Mouse (Mus musculus): ENCODE measurements at regions not wholly inside any gene's neighbourhood (a gene's known extent, or its start where the extent isn't known, plus 50 kb on each side); places are given as distances from the start of the nearest gene placed in this dataset.

DNA sequence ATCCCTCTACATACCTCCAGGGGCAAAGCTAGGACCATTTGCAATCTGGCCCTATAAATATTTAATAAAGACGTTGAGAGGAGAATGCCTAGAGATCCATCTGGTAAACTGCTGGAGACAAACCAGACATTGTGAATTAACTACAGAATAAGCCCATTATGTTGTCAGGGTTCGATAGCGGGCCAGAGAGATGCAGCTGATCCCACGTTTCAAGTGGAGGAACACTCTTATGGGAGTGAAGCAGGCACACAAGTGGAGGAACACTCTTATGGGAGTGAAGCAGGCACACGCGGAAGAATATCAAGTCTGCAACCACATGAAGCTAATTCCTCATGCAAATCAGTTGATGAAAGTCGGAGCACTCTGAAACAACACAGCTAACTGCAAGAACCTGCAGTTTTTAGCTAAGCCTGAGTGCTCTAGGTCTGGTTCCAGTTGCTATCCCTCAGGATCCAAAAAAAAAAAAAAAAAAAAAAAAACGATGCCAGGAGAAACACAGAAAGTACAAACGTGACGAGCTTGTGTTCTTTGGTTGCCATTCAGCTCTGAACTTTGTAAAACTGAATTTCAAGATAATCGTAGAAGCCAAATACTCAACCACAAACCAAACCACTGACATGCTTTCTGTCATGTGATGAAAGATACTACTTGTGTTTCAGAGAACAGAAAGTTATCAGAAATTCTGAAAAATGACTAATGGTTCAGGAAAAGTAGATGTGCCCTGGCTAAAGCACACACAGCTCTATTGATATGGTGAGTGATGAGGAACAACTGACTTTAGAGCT lies 684.6 kb upstream of the Cited2 start:
- no peak for ATAC-seq (ENCODE audit: extremely low read depth, insufficient number of reproducible peaks, low FRiP score, low TSS enrichment)
- Histone ChIP-seq H3K4me3 (no peak overlapping the region), H3K9me3 (no peaks in the 10 kb centered on the region), H3K27ac (replicated peaks) (no peak overlapping the region), H3K36me3 (no peaks in the 10 kb centered on the region), H3K4me1 (peaks cover 7% of the 10 kb centered on the region), H3K4me2 (no peak overlapping the region), H3K27me3 (replicated peaks) (no peaks in the 10 kb centered on the region), H3K9ac (no peak overlapping the region)
- 67% methylated on average over 11 of the region's 11 CpGs for WGBS

DNA sequence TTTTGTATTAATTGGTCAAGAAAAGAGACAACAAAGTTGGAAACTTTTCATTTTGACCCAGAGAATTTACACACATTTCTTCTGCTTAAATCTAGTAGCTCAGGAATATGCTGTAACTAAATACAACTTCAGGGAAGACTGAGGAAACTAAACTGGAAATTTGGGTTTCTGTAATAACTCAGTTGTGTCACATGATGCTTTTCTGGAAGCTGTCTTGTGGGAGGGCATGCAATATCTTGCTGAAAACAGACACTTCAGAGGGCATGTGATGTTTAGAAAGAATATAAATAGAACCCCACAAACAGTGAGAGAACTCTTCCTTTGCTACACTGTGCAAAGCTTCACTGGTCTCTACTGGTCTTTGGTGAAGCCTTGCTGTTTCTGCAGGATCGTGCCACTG lies 680.9 kb upstream of the Cited2 start:
- no peak for ATAC-seq (ENCODE audit: extremely low read depth, insufficient number of reproducible peaks, low FRiP score, low TSS enrichment)
- H3K4me3 ChIP-seq, result no peak overlapping the region
- no peak overlapping the region for H3K9ac ChIP-seq
- H3K9me3 ChIP-seq, result no peaks in the 10 kb centered on the region
- WGBS, result 74% methylated on average over 1 of the region's 1 CpGs
- H3K36me3 ChIP-seq, result no peaks in the 10 kb centered on the region
- no peak overlapping the region for H3K4me2 ChIP-seq
- H3K27me3 ChIP-seq (replicated peaks), result no peaks in the 10 kb centered on the region
- H3K27ac ChIP-seq (replicated peaks), result no peak overlapping the region
- H3K4me1 ChIP-seq, result no peaks in the 10 kb centered on the region

DNA sequence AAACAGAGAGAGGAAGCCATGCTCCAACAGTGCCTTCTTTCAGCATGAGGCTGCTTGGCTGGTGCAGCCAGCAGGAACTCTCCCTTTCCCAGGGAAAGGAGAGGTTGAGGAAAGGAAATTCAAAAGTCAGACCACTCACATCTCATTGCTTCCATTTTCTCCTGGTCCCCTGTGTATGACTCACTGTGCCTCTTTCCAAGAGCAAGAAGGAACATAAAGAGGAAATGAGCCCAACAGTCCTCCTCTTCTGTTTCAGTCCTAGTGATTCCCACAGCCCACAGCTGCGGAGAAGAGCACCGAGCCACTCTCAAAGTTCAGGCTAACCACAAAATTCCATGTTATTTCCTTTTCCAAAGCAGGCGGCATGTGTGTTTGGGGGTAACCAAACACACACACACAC lies 680.0 kb upstream of the Cited2 start:
- Histone ChIP-seq H3K36me3 (no peaks in the 10 kb centered on the region), H3K4me1 (no peaks in the 10 kb centered on the region), H3K27me3 (replicated peaks) (no peaks in the 10 kb centered on the region), H3K27ac (replicated peaks) (no peak overlapping the region), H3K4me3 (no peak overlapping the region), H3K9ac (no peak overlapping the region), H3K4me2 (no peak overlapping the region), H3K9me3 (no peaks in the 10 kb centered on the region)
- no peak for ATAC-seq (ENCODE audit: extremely low read depth, insufficient number of reproducible peaks, low FRiP score, low TSS enrichment)
- WGBS, result 82% methylated on average over 3 of the region's 3 CpGs

DNA sequence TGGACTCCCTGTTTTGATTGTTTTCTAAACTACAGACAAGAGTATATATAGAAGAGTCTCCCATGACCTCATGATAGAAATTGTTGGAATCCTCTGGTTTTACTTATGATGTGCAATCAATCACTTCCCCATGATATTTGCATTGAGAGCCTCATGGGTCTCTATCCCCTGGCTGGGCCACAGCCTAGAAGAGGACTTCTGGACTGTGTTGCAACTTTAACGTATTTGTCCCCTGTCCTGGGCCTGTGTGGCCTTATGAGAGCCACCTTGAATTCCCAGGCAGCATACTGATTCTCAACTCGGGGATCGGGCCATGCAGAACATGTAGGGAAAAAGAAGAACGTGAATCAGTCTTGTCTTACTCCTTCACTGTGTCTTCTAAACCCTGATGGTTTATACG lies 676.3 kb upstream of the Cited2 start:
- Histone ChIP-seq H3K9me3 (0 out of 2 replicates have a peak, but pooled peaks cover 6% of the 10 kb centered on the region), H3K27me3 (replicated peaks) (no peaks in the 10 kb centered on the region), H3K4me2 (no peak overlapping the region), H3K9ac (no peak overlapping the region), H3K4me1 (no peaks in the 10 kb centered on the region), H3K4me3 (no peak overlapping the region), H3K36me3 (no peaks in the 10 kb centered on the region), H3K27ac (replicated peaks) (no peak overlapping the region)
- ATAC-seq (ENCODE audit: extremely low read depth, insufficient number of reproducible peaks, low FRiP score, low TSS enrichment), result no peak
- 80% methylated on average over 5 of the region's 5 CpGs for WGBS

DNA sequence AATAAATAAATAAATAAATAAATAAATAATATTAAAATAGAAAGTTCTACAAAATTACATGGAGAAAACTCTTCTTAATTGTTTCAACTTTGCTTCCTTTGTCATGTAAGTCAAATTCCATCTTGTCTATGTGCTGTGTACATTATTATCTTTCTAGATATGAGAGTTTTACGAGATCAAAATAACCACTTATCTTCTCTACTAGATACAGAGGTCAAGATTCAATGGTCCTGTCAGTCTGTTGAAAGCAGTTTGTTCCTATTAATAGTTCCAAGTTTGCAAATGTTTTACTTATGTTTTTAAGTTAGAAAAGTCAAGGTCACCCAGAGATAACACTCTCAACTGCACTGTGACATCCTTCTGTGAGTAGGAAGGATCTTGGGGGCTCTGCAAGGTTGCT lies 650.1 kb upstream of the Cited2 start:
- H3K36me3 ChIP-seq, result no peaks in the 10 kb centered on the region
- H3K4me1 ChIP-seq, result peaks cover 24% of the 10 kb centered on the region
- H3K9me3 ChIP-seq, result no peaks in the 10 kb centered on the region
- no peak overlapping the region for H3K9ac ChIP-seq
- H3K27me3 ChIP-seq (replicated peaks), result no peaks in the 10 kb centered on the region
- ATAC-seq (ENCODE audit: extremely low read depth, insufficient number of reproducible peaks, low FRiP score, low TSS enrichment), result no peak
- no peak overlapping the region for H3K4me3 ChIP-seq
- peak overlapping the region; percentile 40 for H3K27ac ChIP-seq (replicated peaks)
- 33% methylated on average over 1 of the region's 1 CpGs for WGBS
- no peak overlapping the region for H3K4me2 ChIP-seq

DNA sequence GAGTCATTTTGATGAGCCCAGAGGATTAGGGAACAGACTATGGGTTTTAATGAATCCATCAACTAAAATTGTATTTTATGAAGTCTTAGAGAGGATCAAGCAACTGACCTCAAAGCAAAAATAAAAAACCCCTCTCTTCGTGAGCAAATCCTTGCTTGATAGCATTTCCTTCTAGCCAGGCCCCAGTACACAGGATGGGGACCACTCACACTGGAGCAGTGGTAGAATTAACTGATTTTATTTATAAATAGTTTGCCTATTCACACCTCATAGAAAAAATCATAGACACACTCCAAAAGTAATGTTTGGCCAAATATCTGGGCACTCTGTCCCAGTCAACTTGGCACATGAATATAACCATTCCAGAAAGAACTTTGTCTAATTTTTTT lies 649.0 kb upstream of the Cited2 start:
- 0 out of 2 replicates have a peak overlapping the region, but pooled peaks have one; percentile 40 for H3K27ac ChIP-seq (replicated peaks)
- peaks cover 24% of the 10 kb centered on the region for H3K4me1 ChIP-seq
- H3K27me3 ChIP-seq (replicated peaks), result no peaks in the 10 kb centered on the region
- WGBS, result 73% methylated on average over 1 of the region's 1 CpGs
- H3K4me3 ChIP-seq, result no peak overlapping the region
- H3K9ac ChIP-seq, result no peak overlapping the region
- no peak for ATAC-seq (ENCODE audit: extremely low read depth, insufficient number of reproducible peaks, low FRiP score, low TSS enrichment)
- H3K9me3 ChIP-seq, result no peaks in the 10 kb centered on the region
- H3K4me2 ChIP-seq, result no peak overlapping the region
- H3K36me3 ChIP-seq, result no peaks in the 10 kb centered on the region

DNA sequence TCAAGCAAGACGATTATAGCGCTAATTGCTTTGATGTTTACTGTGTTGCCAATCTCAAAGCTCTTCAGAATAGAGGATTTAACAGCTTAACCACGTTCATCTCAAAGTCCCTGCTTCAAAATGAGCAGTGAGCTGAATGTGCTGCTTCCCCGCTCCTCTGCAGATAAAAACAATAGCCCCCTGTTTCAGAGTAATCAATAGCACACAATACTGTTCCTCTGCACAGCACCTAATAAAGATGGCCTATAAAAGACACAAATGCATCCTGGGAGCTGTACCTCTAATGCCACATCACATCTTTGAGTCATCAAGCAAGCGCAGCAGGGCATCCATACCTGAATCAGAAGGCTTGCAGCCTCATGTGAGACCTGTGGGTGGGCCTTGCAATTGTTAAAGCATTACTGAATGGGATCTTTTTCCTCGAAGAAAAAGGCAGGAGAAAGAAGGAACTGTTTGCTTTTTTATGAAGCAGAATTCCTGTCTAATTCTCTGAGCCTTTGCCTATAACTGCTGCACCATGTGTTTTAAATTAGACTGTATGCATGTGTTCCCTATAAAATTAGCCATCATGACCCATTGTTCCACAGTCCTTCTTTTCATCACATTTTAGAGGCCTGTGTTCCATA lies 648.5 kb upstream of the Cited2 start:
- peaks cover 24% of the 10 kb centered on the region for H3K4me1 ChIP-seq
- no peak overlapping the region for H3K27ac ChIP-seq (replicated peaks)
- 70% methylated on average over 6 of the region's 6 CpGs for WGBS
- H3K36me3 ChIP-seq, result no peaks in the 10 kb centered on the region
- no peak overlapping the region for H3K4me3 ChIP-seq
- no peaks in the 10 kb centered on the region for H3K9me3 ChIP-seq
- no peak overlapping the region for H3K4me2 ChIP-seq
- no peaks in the 10 kb centered on the region for H3K27me3 ChIP-seq (replicated peaks)
- no peak overlapping the region for H3K9ac ChIP-seq
- no peak for ATAC-seq (ENCODE audit: extremely low read depth, insufficient number of reproducible peaks, low FRiP score, low TSS enrichment)

DNA sequence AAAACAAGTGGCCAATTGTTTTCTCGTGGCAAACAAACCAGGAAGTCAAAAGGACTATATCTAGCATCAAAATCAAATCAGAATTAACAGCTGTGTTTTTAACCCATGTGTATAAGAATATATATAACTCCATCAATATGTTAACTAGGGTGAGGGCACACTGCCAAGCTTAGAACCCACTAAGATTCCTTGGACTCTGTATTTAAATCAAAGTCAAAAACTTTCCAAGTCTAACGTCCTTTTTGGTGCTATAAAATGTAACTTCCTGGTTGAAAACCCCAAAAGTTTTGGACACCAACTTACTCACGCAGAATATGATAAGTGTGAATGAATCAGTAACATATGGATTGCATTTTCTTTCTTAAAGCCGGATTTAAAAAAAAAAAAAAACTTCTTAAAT lies 647.9 kb upstream of the Cited2 start:
- Histone ChIP-seq H3K4me1 (peaks cover 24% of the 10 kb centered on the region), H3K4me2 (no peak overlapping the region), H3K9me3 (no peaks in the 10 kb centered on the region), H3K36me3 (no peaks in the 10 kb centered on the region), H3K4me3 (no peak overlapping the region), H3K9ac (no peak overlapping the region), H3K27ac (replicated peaks) (no peak overlapping the region), H3K27me3 (replicated peaks) (no peaks in the 10 kb centered on the region)
- ATAC-seq (ENCODE audit: extremely low read depth, insufficient number of reproducible peaks, low FRiP score, low TSS enrichment), result no peak
- WGBS, result 66% methylated on average over 4 of the region's 4 CpGs

DNA sequence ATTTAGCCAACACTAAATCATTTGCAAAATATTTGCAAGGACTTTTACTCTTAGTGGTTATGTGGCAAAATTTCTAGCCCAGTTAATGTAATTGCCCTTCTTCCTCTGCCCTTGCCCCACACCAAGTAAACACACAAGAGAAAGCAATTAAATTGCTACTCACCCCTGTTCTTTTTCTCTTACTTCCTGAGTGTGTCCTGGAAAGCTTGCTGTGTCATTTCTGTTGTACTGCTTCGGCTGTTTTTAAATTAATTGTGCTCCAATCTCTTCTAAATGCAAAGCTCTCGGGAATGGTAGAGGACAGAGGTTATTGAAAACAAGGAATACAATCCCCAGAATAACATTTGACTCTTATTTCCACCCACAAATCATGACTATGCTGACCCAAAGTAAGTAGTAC lies 647.4 kb upstream of the Cited2 start:
- no peak overlapping the region for H3K9ac ChIP-seq
- H3K27ac ChIP-seq (replicated peaks), result no peak overlapping the region
- H3K4me3 ChIP-seq, result no peak overlapping the region
- H3K4me1 ChIP-seq, result peaks cover 24% of the 10 kb centered on the region
- no peaks in the 10 kb centered on the region for H3K27me3 ChIP-seq (replicated peaks)
- no peaks in the 10 kb centered on the region for H3K36me3 ChIP-seq
- H3K4me2 ChIP-seq, result no peak overlapping the region
- 54% methylated on average over 2 of the region's 2 CpGs for WGBS
- no peaks in the 10 kb centered on the region for H3K9me3 ChIP-seq
- no peak for ATAC-seq (ENCODE audit: extremely low read depth, insufficient number of reproducible peaks, low FRiP score, low TSS enrichment)

DNA sequence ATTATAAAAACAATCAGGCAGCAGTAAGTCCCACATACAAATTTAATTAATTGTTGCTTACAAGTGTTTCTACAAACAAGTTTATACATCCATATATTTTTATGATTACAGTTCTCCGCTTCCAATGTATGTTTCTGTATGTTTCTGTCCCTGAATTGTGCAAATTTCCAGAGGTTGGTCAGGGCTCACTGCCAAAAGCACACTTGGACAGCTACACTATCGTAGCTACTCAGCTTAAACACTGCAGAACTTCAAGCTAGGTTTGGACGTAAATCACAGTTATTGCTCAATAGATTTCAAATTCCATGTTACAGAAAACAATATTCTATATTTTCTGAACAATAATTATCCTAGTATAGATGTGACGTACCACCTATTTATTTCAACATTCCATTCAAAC lies 646.8 kb upstream of the Cited2 start:
- Histone ChIP-seq H3K4me3 (no peak overlapping the region), H3K4me1 (peaks cover 24% of the 10 kb centered on the region), H3K36me3 (no peaks in the 10 kb centered on the region), H3K27me3 (replicated peaks) (no peaks in the 10 kb centered on the region), H3K9ac (no peak overlapping the region), H3K4me2 (no peak overlapping the region), H3K9me3 (no peaks in the 10 kb centered on the region), H3K27ac (replicated peaks) (no peak overlapping the region)
- no peak for ATAC-seq (ENCODE audit: extremely low read depth, insufficient number of reproducible peaks, low FRiP score, low TSS enrichment)
- WGBS, result 58% methylated on average over 4 of the region's 4 CpGs

DNA sequence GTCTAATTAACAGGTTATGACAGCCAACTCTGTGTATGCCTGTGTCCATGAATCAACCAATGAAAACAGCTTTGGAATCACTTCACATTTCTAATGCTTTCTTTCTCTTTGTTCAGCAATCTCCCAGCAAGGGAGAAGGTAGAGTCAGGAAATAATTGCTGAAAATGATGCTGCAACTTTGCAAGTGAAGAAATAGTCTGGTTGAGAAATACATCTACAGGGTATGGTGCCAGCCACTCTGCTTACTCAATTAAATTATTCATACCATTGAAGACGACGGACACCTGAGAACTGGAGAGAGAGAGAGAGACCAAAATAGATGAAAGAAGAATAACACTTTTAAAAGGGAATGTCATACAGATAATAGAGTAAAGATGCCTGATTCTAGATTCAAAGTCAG lies 645.4 kb upstream of the Cited2 start:
- no peak overlapping the region for H3K9ac ChIP-seq
- no peaks in the 10 kb centered on the region for H3K27me3 ChIP-seq (replicated peaks)
- H3K4me1 ChIP-seq, result peaks cover 19% of the 10 kb centered on the region
- no peaks in the 10 kb centered on the region for H3K36me3 ChIP-seq
- no peak for ATAC-seq (ENCODE audit: extremely low read depth, insufficient number of reproducible peaks, low FRiP score, low TSS enrichment)
- no peak overlapping the region for H3K4me3 ChIP-seq
- H3K9me3 ChIP-seq, result no peaks in the 10 kb centered on the region
- 70% methylated on average over 2 of the region's 2 CpGs for WGBS
- no peak overlapping the region for H3K4me2 ChIP-seq
- no peak overlapping the region for H3K27ac ChIP-seq (replicated peaks)

DNA sequence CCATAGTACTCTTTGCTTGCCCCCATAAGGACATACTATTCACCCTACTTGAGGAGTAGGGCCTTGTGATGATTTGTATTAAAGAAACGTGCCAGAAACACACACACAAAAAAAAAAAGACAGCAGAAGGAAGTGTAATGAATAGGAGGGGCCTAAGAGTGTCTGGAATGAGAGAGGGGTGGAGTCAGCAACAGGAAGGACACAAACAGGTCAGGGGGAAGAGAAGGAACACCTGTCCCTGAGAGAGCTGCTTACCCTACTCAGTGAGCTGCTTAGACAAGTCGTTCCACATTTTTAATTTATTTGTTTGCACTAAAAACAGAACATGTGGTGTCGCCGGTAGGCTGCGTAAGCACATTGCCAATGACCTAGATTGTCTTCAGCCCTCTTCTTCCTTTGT lies 642.2 kb upstream of the Cited2 start:
- 72% methylated on average over 5 of the region's 5 CpGs for WGBS
- no peak for ATAC-seq (ENCODE audit: extremely low read depth, insufficient number of reproducible peaks, low FRiP score, low TSS enrichment)
- no peaks in the 10 kb centered on the region for H3K36me3 ChIP-seq

More for the DNA sequence above, 642.2 kb upstream of the Cited2 start:
- no peak overlapping the region for H3K9ac ChIP-seq
- H3K4me3 ChIP-seq, result no peak overlapping the region
- no peaks in the 10 kb centered on the region for H3K9me3 ChIP-seq
- no peak overlapping the region for H3K27ac ChIP-seq (replicated peaks)
- no peaks in the 10 kb centered on the region for H3K4me1 ChIP-seq
- no peak overlapping the region for H3K4me2 ChIP-seq
- H3K27me3 ChIP-seq (replicated peaks), result no peaks in the 10 kb centered on the region
